Mouse (Mus musculus): Measurements from ENCODE around the gene Gdf10.

DNA sequence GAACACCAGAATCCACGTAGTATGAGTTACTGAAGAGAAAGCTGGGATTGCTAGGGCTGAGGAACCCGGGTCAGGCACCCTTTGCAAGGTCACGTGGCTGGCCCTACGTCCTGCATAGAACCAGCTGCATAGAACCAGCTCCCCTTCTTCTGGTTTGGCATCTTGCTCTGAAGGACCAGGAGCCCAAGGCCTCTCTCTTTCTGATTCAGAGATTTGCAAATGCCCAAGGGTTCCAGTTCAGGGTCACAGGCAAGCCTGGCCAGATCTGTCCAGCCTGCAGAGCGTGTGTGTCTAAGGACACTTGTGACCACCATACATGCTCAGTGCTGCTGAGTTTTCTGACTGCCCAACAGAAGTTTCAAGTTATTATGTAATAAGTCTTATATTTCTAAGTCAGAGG, 18.8 kb downstream of the Gdf10 start:
- TF ChIP-seq CTCF (IDR thresholded peaks at IDR 0.05; ENCODE audit: low read depth, low read length) (no peak), TAL1 (conservative IDR thresholded peaks at IDR 0.05; ENCODE audit: low read depth, low read length) (no peak), GATA1 (IDR thresholded peaks at IDR 0.05; ENCODE audit: borderline replicate concordance, low read length) (no peak), POLR2AphosphoS5 (IDR thresholded peaks at IDR 0.05; ENCODE audit: insufficient replicate concordance, low read depth, low read length) (no peak)
